Mouse (Mus musculus) megakaryocyte, embryonic 14.5 days (primary cell): ENCODE measurements around the gene Lgals1.

Experiments used
- FLI1 ChIP-seq: IDR thresholded peaks from 2 replicates; pipeline ENCODE4 v1.6.1; 2012; ENCODE audit warnings: low read length, inconsistent platforms, mixed read lengths
- GATA1 ChIP-seq: IDR thresholded peaks from 3 replicates; pipeline ENCODE4 v1.6.1; 2012; ENCODE audit warnings: mixed read lengths, low read length, inconsistent platforms, borderline replicate concordance

DNA sequence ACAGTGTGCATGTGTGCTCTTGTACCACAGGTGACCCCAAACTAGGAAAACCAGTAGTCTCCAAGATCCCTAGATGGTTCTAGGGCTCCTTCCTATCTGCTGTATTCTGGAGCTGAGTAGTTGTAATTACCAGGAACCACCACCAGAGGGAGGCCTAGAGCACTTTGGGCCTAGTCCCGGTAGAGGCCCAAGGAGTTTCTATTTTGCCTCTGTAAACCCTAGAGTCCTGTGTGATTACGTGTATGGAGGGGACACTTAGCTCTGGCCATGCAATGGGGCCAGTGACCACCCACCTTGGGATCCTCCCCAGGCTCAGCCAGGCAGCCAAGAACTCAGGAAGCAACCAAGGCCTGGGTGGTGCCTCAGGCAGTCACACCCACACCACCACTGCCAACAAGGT lies 23.3 kb upstream of the Lgals1 start:
- no peak for TF ChIP-seq FLI1
- TF ChIP-seq GATA1, result no peak
